Mouse (Mus musculus): ENCODE results near the gene Gtf2ird1. TPM values are rescaled to one million over a fixed set of nuclear protein-coding genes. Genes with fewer than 3 reads are reported as not detected.

The Gtf2ird1 gene
- polyA plus RNA-seq, 1 experiment from 2014 or later = 102 TPM

DNA sequence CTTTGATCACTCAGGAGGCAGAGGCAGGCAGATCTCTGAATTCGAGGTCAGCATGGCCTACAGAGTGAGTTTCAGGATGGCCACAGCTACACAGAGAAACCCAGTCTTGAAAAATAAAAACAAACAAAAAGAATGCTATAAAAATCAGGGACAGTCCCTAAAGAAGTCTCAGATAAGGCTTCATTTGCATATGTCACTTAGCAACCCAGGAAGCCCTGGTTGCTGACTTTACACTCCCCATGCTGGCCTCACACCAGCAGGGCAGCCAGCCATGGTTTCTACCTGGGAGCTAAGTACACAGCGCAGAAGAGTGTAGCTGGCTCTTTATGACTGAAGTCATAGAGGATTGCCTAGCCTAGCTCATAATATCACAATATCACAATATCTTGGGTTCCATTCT lies 126.4 kb downstream of the Gtf2ird1 start:
- H3K4me2 ChIP-seq = no peak overlapping the region
- no peak overlapping the region for H3K4me3 ChIP-seq
- no peaks in the 10 kb centered on the region for H3K36me3 ChIP-seq
- no peaks in the 10 kb centered on the region for H3K27me3 ChIP-seq
- WGBS = 87% methylated on average over 2 of the region's 2 CpGs
- H3K9me3 ChIP-seq = no peaks in the 10 kb centered on the region
- H3K4me1 ChIP-seq = no peaks in the 10 kb centered on the region
- no peak overlapping the region for H3K9ac ChIP-seq
- no peak overlapping the region for H3K27ac ChIP-seq
- ATAC-seq (ENCODE audit: insufficient number of reproducible peaks, low FRiP score, low TSS enrichment, low read depth) = no peak

DNA sequence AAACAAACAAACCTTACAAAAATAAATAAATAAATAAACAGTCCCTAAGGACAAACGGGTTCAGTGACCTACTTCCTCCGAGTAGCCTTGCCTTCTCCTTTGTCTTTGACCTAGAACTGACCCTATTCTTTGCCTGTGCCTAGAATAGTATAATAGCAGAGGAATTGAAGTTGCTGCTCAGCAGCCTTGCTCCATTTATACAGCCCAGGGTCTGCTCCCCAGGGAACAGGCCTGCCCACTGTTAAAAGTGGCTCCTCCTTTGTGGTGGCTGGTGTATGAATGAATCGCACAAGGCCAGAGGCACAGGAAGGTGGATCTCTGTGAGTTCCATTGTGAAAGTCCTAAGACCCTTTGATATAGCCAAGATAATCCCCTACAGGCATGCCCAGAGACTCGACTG lies 127.2 kb downstream of the Gtf2ird1 start:
- Histone ChIP-seq H3K4me2 (no peak overlapping the region), H3K27me3 (no peaks in the 10 kb centered on the region), H3K36me3 (no peaks in the 10 kb centered on the region), H3K4me3 (no peak overlapping the region), H3K27ac (no peak overlapping the region), H3K9ac (no peak overlapping the region), H3K9me3 (no peaks in the 10 kb centered on the region), H3K4me1 (no peaks in the 10 kb centered on the region)
- 70% methylated on average over 4 of the region's 4 CpGs for WGBS
- no peak for ATAC-seq (ENCODE audit: insufficient number of reproducible peaks, low FRiP score, low TSS enrichment, low read depth)

DNA sequence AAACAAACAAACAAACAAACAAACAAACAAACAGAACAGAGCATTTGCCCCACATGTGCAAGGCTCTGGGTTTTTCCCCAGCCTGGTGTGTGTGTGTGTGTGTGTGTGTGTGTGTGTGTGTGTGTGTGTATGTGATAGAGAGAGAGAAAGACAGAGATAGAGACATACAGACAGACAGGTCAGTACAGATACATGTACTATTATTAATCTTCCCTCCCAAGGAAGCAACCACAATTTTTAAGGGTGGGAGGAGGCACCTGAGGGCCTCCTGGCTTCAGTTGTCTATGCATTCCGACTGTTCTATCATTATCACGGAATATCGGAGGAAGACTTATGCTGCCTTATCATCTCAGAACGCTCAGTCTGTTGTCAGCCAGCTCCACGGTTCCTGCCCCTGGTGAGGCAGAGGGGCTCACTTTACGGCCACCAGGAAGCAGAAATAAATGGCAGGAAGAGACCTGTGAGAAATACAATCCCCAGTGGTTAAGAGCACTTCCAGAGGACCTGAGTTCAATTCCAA lies 128.0 kb downstream of the Gtf2ird1 start:
- ATAC-seq (ENCODE audit: insufficient number of reproducible peaks, low FRiP score, low TSS enrichment, low read depth) = no peak
- no peaks in the 10 kb centered on the region for H3K4me1 ChIP-seq
- H3K27me3 ChIP-seq = no peaks in the 10 kb centered on the region
- no peaks in the 10 kb centered on the region for H3K36me3 ChIP-seq
- H3K9ac ChIP-seq = no peak overlapping the region
- H3K27ac ChIP-seq = no peak overlapping the region
- WGBS = 79% methylated on average over 6 of the region's 6 CpGs
- H3K4me3 ChIP-seq = no peak overlapping the region
- H3K9me3 ChIP-seq = no peaks in the 10 kb centered on the region
- no peak overlapping the region for H3K4me2 ChIP-seq

DNA sequence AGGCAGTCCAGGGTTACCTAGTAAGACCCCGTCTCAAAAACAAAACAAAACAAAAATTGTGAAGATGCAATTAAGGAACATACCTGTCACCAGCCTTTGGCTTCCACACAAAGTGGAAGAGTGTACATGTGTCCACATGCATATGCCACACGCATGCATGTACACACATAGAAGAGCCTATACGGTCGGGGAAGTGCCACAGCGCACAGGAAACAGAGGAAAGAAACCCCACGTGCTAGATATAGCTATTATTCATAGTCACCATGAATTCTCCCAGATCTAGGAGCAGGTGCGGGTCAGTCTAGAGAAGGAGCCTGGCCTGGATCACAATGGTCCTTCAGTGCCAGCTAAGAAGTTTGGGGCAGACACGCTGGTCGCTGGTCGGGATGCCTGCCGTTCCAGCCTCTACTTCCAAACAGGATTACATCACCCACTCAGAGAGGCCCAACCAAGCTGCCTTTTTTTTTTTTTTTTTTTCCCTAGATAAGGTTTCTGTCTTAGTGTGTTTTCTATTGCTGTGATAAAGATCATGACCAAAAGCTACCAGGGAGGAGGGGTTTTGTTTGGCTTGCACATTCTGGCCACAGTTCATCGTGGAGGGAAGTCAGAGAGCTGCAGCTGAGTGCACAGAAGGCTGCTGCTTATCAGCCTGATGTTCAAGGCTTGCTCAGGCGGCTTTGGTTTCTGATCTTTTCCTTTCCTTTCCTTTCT lies 130.5 kb downstream of the Gtf2ird1 start:
- Histone ChIP-seq H3K4me2 (no peak overlapping the region), H3K36me3 (no peaks in the 10 kb centered on the region), H3K27me3 (no peaks in the 10 kb centered on the region), H3K4me1 (no peaks in the 10 kb centered on the region), H3K27ac (no peak overlapping the region), H3K4me3 (no peak overlapping the region), H3K9ac (no peak overlapping the region), H3K9me3 (no peaks in the 10 kb centered on the region)
- ATAC-seq (ENCODE audit: insufficient number of reproducible peaks, low FRiP score, low TSS enrichment, low read depth) = no peak
- WGBS = 70% methylated on average over 13 of the region's 13 CpGs

DNA sequence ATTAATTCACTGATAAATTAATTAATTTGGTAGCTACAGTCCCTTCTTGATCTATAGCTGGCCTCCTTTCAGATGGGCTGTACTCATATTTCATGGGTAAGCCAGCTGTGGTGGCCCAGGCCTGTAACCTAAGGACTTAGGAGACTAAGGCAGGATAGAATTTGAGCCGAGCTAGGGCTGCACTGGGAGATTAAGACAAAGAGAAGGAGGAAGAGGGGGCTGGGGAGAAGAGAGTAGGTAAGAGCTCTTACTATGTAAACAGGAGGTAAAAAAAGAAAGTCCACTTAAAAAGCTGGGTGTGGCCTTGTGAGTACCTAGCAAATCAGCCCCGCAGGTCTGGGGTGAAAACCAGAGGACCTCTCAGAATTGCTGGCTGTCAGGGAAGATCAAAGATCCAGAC lies 132.6 kb downstream of the Gtf2ird1 start:
- Histone ChIP-seq H3K9ac (no peak overlapping the region), H3K9me3 (no peaks in the 10 kb centered on the region), H3K27me3 (no peaks in the 10 kb centered on the region), H3K4me2 (no peak overlapping the region), H3K27ac (no peak overlapping the region), H3K4me3 (no peak overlapping the region), H3K36me3 (no peaks in the 10 kb centered on the region), H3K4me1 (no peaks in the 10 kb centered on the region)
- 22% methylated on average over 2 of the region's 2 CpGs for WGBS
- ATAC-seq (ENCODE audit: insufficient number of reproducible peaks, low FRiP score, low TSS enrichment, low read depth) = no peak

DNA sequence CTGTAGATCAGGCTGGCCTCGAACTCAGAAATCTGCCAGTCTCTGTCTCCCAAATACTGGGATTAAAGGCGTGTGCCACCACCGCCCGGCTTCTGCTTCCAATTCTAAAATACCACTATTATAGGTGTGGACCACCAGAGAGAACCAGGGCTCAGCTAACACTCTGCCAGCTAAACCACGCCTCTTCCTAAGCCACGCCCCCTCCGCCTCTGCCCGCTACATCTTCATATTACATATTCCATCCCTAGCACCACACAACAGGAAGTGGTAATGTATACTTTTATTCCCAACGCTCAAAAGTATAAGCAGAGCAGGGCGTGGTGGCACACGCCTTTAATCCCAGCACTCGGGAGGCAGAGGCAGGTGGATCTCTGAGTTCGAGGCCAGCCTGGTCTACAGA lies 133.2 kb downstream of the Gtf2ird1 start:
- Histone ChIP-seq H3K27ac (no peak overlapping the region), H3K4me2 (no peak overlapping the region), H3K4me1 (no peaks in the 10 kb centered on the region), H3K4me3 (no peak overlapping the region), H3K9ac (no peak overlapping the region), H3K9me3 (no peaks in the 10 kb centered on the region), H3K36me3 (no peaks in the 10 kb centered on the region), H3K27me3 (no peaks in the 10 kb centered on the region)
- ATAC-seq (ENCODE audit: insufficient number of reproducible peaks, low FRiP score, low TSS enrichment, low read depth) = no peak
- WGBS = 87% methylated on average over 13 of the region's 13 CpGs

DNA sequence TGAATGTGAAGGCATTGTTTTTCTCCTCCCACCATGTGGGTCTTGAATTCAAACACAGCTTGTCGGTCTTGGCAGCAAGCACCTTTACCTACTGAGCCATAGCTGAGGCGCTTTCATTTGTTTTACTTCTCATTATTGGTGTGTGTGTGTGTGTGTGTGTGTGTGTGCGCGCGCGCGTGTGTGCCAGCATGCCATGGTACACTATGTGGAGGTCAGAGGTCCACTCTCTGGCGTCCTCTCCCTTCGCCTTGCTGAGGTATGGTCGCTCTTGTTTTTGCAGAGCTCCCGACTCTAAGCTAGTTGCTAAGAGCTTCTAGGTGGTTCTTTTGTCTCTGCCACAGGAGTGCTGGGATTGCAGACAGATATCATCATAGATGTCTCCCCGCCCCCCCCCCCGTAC lies 134.2 kb downstream of the Gtf2ird1 start:
- Histone ChIP-seq H3K36me3 (no peaks in the 10 kb centered on the region), H3K27me3 (no peaks in the 10 kb centered on the region), H3K27ac (no peak overlapping the region), H3K4me1 (no peaks in the 10 kb centered on the region), H3K9ac (no peak overlapping the region), H3K4me3 (no peak overlapping the region), H3K4me2 (no peak overlapping the region), H3K9me3 (no peaks in the 10 kb centered on the region)
- 85% methylated on average over 13 of the region's 13 CpGs for WGBS
- no peak for ATAC-seq (ENCODE audit: insufficient number of reproducible peaks, low FRiP score, low TSS enrichment, low read depth)

DNA sequence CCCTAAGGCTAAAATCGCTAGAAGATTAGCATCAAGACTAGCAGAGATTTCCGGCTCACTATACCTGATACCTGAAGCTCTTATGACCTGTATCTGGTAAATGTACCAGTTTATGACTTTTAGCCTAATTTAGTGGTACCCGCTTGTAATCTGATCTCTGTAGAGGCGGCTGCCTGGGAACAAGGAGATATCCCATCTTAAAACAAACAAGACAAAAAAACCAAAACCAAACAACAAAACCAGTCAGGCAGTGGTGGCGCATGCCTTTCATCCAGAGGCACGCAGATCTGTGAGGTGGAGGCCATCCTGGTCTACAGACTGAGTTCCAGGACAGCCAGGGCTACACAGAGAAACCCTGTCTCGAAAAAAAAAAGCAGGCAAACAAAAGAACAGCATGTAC lies 134.8 kb downstream of the Gtf2ird1 start:
- H3K4me3 ChIP-seq = no peak overlapping the region
- ATAC-seq (ENCODE audit: insufficient number of reproducible peaks, low FRiP score, low TSS enrichment, low read depth) = no peak
- H3K9ac ChIP-seq = no peak overlapping the region
- no peak overlapping the region for H3K4me2 ChIP-seq
- peaks cover 4% of the 10 kb centered on the region for H3K4me1 ChIP-seq
- no peaks in the 10 kb centered on the region for H3K36me3 ChIP-seq
- H3K27me3 ChIP-seq = no peaks in the 10 kb centered on the region
- 39% methylated on average over 7 of the region's 7 CpGs for WGBS
- no peak overlapping the region for H3K27ac ChIP-seq
- H3K9me3 ChIP-seq = no peaks in the 10 kb centered on the region

DNA sequence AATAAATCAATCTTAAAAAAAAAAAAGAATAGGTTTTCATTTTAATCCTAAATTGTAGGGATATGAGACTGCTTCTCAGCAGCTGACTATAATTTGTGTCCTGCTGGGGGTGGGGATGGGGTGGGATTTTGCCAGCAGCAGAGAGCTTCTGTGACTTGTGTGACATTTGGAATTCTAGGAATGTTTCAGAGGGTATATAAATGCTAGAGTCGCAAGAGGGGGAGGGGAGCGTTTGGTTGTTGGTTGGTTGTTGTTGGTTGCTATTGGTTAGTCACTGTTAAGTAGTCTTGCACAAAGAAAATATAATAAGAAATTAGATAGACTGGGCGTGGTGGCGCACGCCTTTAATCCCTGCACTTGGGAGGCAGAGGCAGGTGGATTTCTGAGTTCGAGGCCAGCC lies 137.6 kb downstream of the Gtf2ird1 start:
- Histone ChIP-seq H3K9me3 (no peaks in the 10 kb centered on the region), H3K4me2 (no peak overlapping the region), H3K4me3 (no peak overlapping the region), H3K27me3 (no peaks in the 10 kb centered on the region), H3K36me3 (no peaks in the 10 kb centered on the region), H3K9ac (no peak overlapping the region), H3K4me1 (peaks cover 8% of the 10 kb centered on the region), H3K27ac (no peak overlapping the region)
- WGBS = 75% methylated on average over 6 of the region's 6 CpGs
- ATAC-seq (ENCODE audit: insufficient number of reproducible peaks, low FRiP score, low TSS enrichment, low read depth) = no peak

DNA sequence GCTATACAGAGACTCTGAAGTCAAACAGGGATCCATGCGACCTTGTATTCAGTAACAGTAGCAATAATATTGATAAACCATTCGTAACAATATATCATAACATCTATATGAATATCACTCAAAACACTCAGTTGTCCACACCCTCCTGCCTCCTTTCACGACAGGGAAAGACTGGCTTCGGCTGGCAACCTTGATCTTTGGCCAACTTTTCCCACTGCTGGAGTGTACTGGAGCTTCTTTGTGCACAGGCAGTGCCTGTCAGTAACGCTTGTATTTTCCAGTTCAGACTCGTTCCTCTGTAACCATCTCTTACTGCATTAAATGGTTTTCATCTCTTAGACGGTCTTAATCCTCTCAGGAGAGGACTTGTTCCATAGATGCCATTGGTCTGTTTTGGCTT lies 139.8 kb downstream of the Gtf2ird1 start:
- 51% methylated on average over 7 of the region's 7 CpGs for WGBS
- Histone ChIP-seq H3K4me3 (no peak overlapping the region), H3K9ac (no peak overlapping the region), H3K4me2 (no peak overlapping the region), H3K9me3 (no peaks in the 10 kb centered on the region), H3K27me3 (no peaks in the 10 kb centered on the region), H3K27ac (peak overlapping the region; percentile 98), H3K36me3 (no peaks in the 10 kb centered on the region), H3K4me1 (peaks cover 17% of the 10 kb centered on the region)
- no peak for ATAC-seq (ENCODE audit: insufficient number of reproducible peaks, low FRiP score, low TSS enrichment, low read depth)

DNA sequence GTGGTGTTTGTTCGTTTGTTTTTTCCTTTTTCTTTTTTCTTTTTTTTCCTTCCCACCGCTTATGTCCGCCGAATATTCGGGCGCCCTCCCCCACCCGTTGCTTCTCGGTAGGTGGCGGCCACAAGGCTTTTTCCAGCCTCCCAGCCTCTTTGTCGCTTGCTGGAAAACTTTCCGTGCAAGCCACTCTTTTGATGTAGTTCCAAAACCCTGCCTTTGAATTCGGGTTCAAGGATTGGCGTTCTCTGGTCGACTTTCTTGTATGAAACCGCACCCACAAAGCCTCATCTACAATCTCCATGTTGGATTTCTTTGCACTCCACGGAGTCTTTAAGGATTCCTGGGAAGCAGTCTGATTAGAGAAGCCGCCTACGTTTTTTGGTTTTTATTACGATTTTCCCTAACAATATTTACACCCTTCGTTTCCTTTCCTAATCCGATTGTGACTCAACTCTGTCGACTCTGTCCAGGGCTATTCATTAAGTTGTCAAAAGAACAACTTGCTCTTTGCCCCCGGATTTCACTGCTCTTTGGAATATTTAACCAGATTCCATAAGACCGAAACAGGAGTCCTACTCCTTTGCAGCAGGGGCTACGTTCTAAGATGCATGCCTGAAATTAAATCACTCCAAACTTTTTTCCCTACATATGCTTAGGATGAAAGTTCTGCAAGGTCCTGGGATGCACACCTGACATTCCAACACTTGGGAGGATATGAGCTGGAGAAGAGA lies 140.7 kb downstream of the Gtf2ird1 start:
- WGBS = under 1% methylated on average over 25 of the region's 25 CpGs
- H3K27ac ChIP-seq = peak overlapping the region; percentile 98
- H3K27me3 ChIP-seq = no peaks in the 10 kb centered on the region
- peak overlapping the region; percentile 81 for H3K4me3 ChIP-seq
- peaks cover 26% of the 10 kb centered on the region for H3K4me1 ChIP-seq
- H3K36me3 ChIP-seq = peaks cover 8% of the 10 kb centered on the region
- no peaks in the 10 kb centered on the region for H3K9me3 ChIP-seq
- no peak for ATAC-seq (ENCODE audit: insufficient number of reproducible peaks, low FRiP score, low TSS enrichment, low read depth)
- peak overlapping the region; percentile 41; the same call in 1 of the 2 replicates for H3K9ac ChIP-seq
- H3K4me2 ChIP-seq = peak overlapping the region; percentile 67

Data from limb, embryonic 15.5 days (tissue).